Mouse (Mus musculus) cerebellum, postnatal 4 days (tissue): ENCODE measurements around the gene Rab3gap2.
"Not testable (repeated sequence)": the region's sequence is repeated elsewhere in the genome, so short reads cannot be mapped to it uniquely, and the experiment has no call there.

Source experiments
- DNase-seq, 2 experiments: peaks; one replicate each; pipeline ENCODE4 v3.0.0; 2022; ENCODE audit warnings: low spot score in 2 of 2, mixed read lengths in 1 of 2

The Rab3gap2 gene

DNA sequence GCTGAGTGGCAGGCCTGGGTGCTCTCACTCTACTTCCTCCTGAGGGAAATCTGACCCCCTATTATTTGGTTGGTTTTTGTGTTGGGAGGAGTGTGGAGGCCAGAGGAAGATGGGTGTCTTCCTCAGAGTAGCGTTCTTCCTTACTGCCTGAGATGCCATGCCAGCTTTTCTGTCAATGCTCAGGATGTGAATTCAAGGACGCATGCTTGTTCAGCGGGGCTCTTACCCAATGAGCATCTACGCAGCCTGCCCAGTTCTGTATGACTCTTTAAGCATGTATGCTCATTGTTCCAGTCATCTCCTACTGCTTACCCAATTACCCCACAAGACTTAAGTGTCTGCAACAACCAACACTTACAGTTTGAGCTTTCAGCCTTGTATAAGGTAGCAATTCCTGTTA lies 76.7 kb downstream of the Rab3gap2 start:
- no peak for DNase-seq

DNA sequence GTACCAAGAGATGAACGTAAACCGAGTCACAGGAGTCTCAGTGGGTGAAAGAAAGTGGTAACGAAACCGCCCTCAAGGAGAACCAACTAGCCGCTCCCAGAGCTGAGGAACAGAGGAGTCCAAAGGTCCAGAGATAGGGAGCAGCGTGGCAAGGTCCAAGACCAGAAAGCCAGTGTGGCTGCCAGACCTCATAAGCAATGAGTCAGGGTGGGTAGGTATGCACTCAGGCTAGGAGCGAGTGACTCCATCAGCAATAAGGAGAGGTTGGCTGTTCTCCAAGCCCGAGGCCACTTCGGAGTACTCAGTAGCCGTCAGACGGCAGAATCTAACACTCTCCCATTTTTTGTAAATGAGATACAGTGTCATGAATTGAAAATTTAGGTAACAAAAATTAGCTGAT lies 78.9 kb downstream of the Rab3gap2 start:
- no peak for DNase-seq

DNA sequence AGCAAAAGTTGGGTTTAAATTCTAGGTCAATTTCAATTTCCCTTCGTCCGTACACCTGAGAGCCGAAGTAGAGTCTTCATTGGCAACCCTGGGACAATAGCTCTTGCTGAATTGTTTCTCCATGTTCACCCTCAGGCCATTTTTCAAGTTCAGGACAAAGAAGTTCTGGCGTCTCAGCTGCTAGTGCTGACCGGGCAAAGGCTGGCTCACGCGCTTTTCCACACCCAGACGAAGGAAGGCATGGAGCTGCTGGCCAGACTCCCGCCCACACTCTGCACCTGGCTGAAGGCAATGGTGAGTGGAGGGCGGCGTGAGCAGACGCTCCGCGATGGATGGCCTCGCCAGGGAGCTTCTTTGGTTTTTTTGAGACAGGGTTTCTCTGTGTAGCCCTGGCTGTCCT lies 79.3 kb downstream of the Rab3gap2 start:
- DNase-seq, result no peak

DNA sequence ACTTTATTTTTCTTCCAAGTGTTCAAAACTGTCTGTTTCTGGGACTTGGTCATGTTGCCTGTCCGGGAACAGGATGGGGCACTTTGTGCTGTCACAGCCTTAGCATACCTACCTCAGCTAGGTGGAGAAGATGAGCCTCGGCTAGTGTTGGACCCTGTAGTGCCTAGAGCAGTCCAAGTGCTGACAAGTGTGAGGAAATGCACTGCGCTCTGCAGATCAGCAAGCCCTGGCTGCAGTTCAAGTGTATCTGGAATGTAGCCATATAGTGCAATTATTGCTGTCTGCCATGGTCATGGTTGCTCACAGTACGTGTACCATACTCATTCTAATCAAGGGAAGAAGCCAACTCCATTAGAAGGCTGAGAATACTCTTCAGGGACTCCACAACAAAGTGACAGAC lies 80.8 kb downstream of the Rab3gap2 start:
- DNase-seq, result peak in 1 of 2 experiments; percentile 78

DNA sequence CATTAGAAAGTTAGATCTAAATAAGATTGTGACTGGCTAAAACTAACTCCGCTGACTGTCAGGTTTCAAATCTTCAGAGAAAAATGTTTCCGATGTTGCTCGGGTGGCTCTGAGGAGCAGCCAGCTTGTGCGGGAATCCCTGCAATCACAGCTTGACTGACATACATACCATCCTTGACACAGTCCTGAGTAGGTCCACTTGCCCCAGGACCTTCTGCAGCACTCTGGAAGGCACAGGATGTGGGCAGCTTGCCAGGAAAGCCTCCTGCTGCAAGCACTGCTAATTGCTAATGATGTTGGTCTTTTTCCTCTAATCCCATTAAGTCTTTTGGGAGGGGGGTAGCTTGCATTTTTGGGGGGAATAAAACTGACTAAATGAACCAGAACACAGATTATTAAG lies 81.3 kb downstream of the Rab3gap2 start:
- peak in 1 of 2 experiments; percentile 71 for DNase-seq

DNA sequence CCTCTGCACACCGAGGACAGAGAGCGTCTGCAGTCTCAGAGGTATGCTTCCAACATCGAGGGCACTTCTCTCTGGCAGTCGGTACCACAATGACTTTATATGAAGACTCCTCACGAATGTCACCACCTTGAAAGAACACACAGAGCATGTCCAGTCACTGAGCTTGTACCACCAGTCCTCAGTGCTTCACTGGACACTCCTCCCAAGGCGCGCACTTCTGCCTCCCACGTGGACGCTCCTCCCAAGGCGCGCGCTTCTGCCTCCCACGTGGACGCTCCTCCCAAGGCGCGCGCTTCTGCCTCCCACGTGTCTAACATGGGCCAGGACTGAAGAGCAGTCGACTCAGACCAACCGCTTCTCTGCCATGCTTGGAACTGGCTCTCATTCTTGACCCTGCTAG lies 83.1 kb downstream of the Rab3gap2 start:
- no peak for DNase-seq

DNA sequence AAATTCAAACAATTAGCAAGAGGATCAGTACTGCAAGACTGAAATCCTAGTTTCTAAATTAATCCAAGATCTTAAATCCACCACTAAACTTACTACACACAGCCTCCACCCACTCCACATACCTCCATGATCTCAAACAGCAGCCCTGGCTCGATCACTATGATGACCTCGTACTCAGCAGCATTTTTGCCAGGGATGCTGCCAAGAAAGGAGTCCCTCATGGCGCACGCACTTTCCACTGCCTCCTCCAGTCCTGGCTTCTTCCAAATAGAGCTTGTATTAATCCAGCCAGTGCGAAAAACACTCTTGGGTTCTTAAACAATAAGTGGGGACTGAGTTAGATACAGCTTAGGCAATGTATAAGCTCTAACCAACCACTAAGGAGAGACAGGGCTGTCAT lies 85.3 kb downstream of the Rab3gap2 start:
- no peak for DNase-seq

DNA sequence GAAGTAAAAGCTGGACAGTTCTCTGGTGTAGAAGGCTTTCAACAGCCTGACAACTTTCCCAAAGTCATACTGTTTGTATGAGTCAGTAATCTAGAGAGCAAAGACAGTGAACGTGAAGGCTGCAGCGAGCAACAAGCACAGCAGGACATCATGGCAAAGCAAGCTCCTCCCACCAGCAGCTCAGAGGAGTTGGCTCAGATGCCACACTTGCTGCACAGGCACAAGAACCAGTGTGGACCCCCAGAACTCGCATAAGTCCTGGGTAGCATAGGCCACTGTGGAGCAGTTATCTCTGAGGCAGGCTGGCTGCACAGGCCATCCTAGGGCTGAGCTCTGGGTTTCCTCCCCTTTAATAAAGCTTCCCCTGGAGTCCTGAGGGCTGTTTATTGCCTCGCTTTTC lies 87.4 kb downstream of the Rab3gap2 start:
- no peak for DNase-seq

DNA sequence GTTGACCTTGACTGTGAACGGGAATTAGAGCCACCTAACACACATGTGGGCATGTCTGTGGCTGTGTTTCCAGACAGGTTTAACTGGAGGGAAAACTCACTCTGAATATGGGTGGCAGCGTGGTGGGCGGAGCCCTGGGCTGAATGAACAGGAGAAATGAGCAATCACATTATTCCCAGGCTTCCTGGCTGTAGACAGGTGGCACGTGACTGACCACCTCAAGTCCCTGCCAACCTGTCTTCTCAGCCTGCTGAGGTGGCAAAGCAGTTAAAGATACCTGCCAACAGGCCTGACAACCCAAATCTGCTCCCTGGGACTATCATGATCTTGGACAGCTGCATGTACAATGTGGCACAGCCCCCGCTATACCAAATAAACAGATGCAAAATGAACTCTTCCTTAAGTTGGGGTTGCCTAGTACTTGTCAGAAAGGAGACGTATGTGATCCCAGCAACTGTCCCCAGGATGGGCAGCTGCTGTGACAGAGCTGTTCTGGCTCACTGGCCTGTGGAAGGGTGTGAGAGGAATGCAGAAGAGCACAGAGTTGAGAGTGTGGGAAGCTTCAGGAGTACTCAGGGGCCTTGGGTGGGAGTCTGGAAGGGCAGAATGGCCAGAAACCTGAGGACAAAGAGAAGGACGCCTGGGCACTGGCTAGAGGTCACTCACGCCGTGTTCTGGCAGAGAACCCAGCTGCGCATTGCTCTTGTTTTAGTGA lies 88.9 kb downstream of the Rab3gap2 start:
- DNase-seq, result no peak

DNA sequence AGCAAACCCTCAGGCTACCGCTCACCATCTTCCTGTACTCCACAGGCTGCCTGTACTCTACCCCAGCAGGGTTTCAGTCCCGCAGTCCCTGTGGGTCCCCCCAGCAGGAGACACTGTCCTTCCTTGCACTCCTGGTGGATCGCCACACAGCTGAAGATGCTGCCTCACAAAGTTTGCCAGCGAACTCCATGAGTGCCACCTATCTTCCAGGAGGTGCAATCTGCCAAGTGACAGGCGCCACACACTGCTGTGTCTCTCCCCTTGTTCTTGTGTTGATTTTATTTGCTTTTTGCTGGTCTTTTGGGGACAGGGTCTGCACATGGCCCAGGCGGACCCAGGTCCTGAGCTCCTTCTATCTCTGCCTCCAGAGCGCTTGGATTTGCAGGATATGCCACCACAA lies 92.9 kb downstream of the Rab3gap2 start:
- no peak for DNase-seq

DNA sequence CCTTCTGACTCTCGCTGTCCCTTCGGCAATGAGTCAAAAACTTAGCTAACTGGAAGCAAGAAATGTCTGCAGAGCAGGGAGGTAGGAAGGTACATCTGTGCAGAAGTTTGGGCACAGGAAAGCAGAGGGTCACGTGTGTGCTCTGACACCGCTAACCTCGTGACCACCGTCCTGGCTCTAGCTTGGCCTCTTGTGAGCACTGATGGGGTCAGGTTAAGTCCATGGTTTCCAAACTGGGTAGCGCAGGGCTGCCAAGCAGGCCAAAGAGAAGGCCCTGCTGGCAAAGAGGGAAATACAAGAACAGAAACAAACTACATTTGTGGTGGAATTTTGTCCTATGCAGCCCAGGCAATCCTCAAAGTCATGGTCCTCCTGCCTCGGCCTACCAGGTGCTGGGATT lies 94.6 kb downstream of the Rab3gap2 start:
- no peak for DNase-seq

DNA sequence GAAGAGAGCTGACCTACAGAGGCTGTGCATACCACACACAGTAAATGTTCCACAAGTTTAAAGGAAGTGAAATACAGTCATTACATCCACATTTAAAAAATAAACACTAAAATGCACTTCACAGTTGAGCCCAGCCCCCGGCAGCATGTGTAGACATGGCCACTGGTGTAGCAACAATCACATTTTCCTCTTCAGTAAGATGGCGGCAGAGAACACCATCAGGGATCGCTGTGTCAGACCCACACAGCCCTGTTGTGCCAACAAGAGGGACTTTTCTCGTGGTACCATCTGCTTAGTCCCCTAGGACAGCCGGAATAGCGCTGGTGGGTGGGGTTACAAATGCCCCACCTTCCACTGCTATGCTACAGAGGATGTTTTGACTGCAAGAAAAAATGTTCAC lies 98.9 kb downstream of the Rab3gap2 start:
- no peak for DNase-seq

DNA sequence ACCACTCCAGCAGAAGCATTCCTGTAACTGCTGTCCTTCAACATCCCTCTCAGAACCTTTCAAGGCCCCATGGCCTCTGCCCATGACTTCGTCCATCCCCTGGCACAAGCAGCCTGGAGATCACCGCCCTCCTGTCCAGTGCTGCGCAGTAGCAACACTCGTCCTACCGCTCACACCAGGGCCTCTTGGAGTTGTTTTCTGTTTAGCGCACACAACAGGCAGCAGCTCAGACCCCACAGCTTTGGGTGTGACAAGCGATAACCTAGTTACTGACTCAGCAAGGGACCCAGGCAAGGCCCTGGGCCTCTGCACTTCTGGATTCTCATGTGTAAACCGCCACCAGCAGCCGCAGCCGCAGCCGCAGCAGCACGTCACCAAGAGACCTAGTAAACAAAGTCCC lies 102.9 kb downstream of the Rab3gap2 start:
- DNase-seq, result no peak

DNA sequence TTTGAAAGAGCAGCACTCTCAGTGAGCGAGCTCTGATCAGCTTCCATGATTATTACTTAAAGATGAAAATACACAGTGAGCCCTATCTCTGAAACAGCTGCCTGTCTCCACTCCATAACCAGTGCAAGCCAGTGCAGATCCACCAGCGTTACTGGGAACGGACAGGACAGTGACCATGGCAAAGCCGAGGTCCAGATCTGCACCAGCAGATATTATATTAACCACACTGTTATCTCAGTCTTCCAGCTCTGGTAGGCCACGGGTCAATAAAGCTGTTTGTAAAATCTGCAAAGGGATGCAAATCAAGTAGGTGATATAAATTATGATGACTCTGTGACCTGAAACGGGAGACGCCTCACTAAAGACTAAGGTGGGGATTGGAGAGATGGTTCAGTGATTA lies 103.7 kb downstream of the Rab3gap2 start:
- no peak for DNase-seq

DNA sequence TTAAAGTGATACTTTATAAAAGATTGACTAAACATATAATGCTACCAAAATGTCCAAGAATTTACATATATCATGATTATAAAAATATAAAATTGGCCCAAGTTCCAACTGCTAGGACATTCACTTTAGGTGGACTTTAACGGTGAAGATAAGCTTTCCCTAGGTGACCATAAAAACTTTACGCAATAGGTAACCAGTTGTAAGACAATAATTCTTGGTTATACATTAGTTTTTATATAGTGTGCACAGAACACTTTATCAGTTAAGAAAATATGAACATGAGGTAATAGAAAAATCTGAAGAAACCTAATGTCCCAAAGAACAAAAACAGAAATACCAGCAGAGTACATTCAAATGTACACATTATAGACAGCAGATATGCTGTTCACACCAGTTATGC lies 104.4 kb downstream of the Rab3gap2 start:
- DNase-seq, result no peak

DNA sequence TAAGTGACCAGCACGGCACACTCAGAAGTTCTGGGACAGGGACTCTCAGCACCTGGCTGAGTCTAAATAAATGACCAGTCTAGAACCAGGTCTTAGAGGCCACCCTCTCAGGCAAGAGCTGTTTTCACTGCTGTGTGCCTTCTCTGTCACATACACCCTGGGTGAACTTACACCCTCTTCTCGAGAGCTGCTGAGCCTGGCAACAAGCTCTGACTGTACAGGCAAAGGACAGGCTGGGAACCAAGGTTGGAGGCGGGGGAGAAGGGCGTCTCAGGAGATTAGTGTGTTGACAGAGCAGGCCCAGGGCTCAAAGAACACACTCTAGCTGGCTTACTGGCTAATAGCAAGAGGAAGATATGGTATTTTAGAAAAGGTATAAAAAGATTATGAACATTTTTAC lies 105.0 kb downstream of the Rab3gap2 start:
- no peak for DNase-seq

DNA sequence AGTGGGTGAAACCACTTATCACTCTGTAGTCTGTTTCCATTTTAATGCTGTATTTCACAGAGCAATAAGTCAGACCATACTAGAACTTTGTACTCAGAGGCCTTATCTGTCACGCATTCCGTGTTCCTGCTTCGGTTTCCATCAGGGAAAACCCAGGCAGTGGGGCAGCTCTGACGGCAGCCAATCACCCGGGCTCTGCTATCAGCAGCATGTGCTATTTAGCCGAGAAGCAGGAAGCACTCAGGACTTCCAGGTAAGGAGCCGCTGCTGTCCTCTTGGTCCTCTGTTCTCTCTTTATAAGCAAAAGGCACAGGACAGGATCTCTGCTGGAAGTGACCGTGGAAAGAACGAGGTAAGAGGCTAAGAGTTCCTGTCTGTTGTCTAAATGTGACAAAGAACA lies 108.0 kb downstream of the Rab3gap2 start:
- no peak for DNase-seq

DNA sequence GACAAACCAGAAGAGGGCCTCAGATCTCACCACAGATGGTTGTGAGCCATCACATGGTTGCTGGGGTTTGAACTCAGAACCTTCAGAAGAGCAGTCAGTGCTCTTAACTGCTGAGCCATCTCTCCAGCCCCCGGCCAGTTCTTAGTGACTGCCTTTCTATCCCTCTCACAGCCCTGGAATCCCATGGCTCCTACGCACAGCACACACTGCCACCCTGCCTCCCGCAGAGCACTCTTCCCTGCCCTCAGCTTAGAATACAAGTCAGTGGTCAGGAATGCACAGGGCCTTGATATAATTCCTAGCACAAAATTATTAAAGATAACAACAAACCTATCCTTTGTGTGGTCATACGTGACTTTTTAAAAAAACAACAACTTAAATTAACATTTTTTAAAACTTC lies 110.6 kb downstream of the Rab3gap2 start:
- DNase-seq, result no peak

DNA sequence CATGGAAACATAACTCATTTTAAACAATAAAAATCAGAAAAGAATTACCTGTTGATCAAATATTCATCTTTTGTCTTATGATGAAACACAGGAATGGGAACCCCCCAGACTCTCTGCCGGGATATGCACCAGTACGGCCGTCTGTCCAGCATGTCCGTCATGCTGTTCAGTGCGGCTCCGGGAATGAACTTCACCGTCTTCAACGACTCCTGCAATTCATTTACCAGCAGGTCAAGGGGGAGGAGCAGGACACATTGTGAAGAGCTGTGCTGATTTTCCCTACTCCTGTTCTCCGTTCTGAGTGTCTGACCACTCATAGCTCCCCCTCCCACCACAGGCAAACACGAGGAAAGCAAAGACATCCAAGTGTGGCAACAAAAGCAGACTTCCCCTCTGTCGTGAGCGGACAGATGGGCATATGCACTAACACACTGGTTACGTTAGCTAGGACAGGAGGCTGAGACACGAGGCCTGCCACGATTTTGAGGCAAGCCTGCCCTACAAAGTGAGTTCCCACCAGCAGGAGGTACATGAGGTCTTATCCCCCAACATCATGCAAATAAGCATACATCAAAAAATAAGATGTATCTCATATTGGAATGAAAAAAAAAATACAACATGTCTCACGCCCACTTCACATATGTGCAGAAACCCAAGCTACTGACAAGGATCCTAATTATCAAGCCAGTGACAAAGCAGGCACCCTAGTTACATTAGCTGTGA lies 112.1 kb downstream of the Rab3gap2 start:
- no peak for DNase-seq

DNA sequence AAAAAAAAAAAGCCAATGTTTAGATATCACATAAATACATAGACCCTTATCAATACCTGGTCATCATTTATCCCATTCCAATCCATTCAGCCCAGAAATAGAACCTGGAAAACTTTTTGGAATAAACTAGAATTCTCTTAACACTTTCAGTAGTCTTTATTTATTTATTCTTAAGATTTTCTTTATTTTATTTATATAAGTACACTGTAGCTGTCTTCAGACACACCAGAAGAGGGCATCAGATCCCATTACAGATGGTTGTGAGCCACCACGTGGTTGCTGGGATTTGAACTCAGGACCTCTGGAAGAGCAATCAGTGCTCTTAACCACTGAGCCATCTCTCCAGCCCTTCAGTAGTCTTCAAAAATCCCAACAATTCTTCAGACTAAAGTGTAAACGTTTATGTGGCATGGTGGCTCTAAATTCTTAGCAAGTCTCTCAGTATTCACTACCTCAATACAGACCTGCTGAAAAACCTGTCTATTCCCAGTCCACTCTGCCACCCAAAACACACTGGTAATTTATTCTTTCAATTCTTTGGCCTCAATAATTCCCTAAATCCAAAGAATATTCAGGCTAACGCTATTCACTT lies 123.9 kb downstream of the Rab3gap2 start:
- not testable (repeated sequence) for DNase-seq

DNA sequence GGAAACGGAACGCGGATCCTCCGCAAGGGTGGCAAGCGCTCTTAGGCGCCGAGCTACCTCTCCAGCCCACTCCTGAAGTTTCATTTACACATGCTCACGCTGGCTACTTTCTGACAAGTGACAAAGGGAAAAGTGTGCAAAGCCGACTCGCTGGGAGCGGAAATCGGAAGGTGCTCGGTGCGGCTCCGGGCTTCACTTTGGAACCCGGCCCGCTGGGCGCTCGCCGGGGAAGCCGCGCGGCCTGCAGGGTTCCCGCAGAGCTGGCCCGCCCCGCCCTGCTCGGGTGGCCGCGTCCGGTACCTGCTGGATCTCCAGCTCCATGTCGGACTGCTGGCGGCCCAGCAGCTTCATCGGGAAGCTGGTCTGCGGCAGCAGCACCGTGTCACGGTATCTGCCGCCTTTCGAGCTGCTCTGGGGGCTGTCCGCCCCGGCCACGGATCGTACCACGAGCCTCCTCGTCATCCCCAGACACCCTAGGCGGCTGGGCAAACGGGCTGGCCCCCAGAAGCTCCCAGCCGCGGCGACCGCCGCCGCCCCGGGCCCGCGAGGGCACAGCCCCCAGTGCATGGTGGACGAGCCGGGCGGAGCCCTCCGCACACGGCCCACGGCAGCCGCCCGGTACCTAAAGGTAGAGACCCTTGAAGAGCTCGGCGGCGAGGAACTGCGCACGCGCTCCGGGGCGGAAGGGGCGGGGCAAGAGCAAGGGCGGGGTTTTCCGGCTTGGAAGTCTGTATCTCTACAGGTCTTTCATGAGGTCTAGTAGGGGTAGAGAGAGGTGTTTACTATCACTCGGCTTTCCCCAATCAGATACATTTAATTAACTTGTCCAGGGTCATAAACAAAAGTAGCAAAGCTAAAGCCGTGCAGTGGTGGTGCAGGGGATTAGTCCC lies 125.0 kb downstream of the Rab3gap2 start, which contains the start of gene Iars2:
Gene Iars2 (minus strand): TSS at position 676 of the 890 bp plus-strand sequence.
- DNase-seq, result peak; percentile 82 to 91

DNA sequence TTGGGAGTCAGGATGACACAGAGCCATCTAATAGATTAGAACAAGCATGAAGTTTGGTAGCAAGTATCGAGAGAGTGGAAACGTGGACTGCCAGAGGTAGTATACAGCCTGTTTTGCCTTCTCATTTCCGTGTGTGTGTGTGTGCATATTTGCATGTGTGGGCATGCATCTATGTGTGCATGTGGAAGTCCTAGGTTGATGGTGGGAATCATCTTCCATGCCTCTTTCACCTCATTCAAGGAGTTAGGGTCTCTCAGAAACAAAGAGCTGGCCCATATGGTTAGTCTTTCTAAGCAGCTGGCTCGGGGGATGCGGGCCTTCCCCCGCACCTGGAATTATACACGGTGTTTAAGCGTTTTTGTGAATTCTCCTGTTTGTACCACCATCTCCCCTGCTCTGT lies 125.9 kb downstream of the Rab3gap2 start:
- DNase-seq, result no peak
